Mouse (Mus musculus) cerebellum, adult 8-10 months (tissue): Measurements from ENCODE around the gene Ercc8.

Source experiments
- DNase-seq: peaks from one replicate; pipeline ENCODE4 v3.0.0; 2022

The Ercc8 gene

DNA sequence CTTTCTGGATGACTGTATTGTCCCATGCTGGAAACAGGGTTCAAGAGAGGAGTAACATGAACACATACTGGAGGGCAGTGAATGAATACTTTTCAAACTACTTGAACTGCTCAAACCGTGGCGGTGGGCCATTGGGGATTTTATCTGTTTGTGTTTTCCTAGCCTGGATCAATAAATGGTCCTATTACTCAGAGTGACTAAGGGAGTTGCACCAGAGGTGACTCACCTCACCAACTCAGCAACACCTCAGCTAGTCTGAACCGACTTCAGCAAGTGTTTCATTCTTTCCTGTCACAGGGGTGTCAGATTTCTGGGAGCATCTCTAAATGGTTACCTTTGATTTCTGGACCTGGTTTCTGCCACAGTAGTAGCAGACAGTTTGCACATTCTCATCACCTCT, 70.7 kb downstream of the Ercc8 start:
- DNase-seq = no peak

DNA sequence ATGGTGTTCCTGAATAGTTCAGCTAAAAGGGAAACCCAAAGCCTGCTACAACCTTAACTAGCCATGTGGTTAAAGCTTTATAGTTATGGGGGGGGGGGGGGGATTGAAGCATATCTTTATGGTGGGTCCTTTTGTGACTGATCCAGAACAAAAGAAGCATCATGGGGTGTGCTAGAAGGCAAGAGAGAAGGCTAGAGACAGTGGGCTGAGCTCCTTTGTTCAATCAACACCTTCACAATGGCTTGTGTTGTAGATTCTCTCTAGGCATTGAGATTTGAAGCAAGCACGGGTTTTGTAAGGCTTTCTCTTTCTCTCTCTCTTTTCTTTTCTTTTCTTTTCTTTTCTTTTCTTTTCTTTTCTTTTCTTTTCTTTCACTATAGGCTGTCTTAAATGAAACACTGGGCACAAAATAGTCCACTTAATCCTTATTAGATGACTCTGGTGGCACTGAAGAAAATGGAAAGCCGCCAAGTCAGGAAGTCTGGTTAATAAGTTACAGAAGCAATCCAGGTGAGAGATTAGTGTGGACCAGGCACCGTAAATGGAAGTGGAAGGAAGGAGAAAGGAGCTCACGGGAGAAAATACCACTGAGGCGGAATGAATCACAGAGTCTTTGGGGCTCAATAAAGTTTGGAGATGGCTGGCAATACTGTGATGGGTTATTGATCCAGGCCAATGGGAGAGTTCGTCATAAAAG, 71.3 kb downstream of the Ercc8 start:
- no peak for DNase-seq

GRCm38 (mm10) chr13:108240012-108240411, 81.5 kb downstream of the Ercc8 start:
- no peak for DNase-seq

DNA sequence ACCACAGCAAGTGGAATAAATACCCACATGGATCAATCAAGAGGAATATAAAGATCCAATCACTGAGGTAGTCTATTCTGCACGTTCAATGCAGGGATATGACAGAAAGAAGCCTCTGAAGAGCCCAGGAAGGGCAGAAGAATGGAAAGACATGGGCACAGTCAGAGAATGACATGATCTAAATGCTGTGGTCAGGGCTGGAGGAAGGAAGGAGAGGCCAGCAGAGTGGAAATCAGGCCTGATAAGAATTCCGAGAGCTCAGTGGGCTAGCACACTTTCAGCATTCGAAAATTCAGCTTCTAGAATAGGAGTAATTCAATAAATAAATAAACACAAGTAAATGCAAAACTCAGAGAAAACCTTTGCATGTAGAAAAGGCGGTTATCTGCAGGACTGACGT, 83.2 kb downstream of the Ercc8 start:
- no peak for DNase-seq
